Mouse (Mus musculus) left cerebral cortex, adult 2 months (tissue): ENCODE data around the gene Ccnl2. TPM values are rescaled to one million over a fixed set of nuclear protein-coding genes. Genes with fewer than 3 reads are reported as not detected.
"Not testable (repeated sequence)": the region's sequence is repeated elsewhere in the genome, so short reads cannot be mapped to it uniquely, and the experiment has no call there.

ENCODE experiments used
- DNase-seq, 2 experiments: peaks; one replicate each; pipeline ENCODE4 v3.0.0; 2021 to 2022; ENCODE audit warnings: low spot score in 2 of 2, mixed read lengths in 1 of 2; ENCODE audit errors: extremely low spot score in 1 of 2
- H3K27ac ChIP-seq: fragments of 200-600 bp; 2 replicates; pipeline ENCODE4 v1.8.1; 2022
- H3K4me3 ChIP-seq: fragments of 200-600 bp; 2 replicates; pipeline ENCODE4 v1.8.1; 2022
- CTCF ChIP-seq: fragments of 200-600 bp; IDR thresholded peaks from 2 replicates; pipeline ENCODE4 v1.8.1; 2022; ENCODE audit warnings: antibody characterized with exemption, mild to moderate bottlenecking, moderate library complexity
- intact Hi-C: fragments of 180-260 bp; cut with DNase I; formaldehyde crosslinking; loops from one replicate; pipeline ENCODE4 v1.15.1; 2025
- total RNA-seq, 2 experiments: library from RNA; stranded (reverse); gene quantifications; 2 replicates each; pipeline ENCODE4 v1.2.3; 2021

The Ccnl2 gene
- total RNA-seq, 2 experiments from 2014 or later, result 74.8 to 83.4 TPM

DNA sequence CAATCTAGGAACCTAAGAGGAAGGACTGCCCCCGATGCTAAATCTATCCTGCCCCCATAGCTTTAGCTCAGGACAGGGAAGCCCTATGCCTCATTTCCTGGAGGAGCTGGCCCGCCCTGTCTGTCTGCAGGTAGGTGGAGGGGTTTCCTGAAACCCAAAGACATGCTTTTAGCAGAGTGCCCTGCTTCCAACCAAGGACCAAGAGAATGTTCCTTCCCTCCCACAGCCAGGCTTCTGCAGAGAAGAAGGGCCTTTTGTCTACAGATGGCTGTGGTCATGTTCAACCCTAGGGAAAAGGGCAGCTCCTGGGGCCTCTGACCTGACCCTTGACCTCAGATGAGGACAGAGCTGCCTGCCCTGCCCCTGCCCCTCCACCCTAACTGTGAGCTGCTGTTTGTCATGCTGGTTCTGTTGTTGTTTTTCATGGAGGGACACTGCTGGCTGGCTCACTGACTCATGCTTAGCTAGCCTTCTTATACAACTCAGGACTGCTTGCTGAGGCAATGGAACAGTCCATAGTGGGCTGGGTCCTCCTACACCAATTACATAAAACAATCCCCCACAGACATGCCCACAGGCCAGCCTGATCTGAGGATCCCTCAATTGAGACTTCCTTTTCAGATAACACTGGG is 35.5 kb upstream of the Ccnl2 start:
- Histone ChIP-seq H3K4me3 (no peak overlapping the region), H3K27ac (peak overlapping the region; percentile 86)
- DNase-seq, result no peak
- intact Hi-C loops, result no loop called here
- no peak for TF ChIP-seq CTCF

DNA sequence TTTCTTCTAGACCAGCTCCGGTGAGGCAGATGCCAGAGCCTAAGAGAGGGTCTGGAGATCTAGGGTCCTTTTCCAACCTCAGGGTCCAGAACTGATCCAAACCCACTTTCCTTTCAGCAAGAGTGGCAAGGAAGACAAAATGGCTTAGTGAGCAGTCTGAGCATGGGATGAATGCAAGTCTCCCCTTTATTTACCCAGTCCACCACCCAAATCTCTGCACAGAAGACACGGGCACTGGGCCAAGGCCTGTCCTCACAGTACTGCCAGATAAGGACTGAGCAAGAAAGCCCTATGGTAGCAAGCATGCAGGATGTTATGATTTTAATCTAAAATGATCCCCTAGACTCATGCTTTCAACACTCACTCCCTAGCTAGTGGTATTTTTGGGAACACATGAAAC is 34.5 kb upstream of the Ccnl2 start:
- Histone ChIP-seq H3K4me3 (no peak overlapping the region), H3K27ac (peak overlapping the region; percentile 86)
- DNase-seq, result no peak
- intact Hi-C loops, result no loop called here
- TF ChIP-seq CTCF, result no peak

DNA sequence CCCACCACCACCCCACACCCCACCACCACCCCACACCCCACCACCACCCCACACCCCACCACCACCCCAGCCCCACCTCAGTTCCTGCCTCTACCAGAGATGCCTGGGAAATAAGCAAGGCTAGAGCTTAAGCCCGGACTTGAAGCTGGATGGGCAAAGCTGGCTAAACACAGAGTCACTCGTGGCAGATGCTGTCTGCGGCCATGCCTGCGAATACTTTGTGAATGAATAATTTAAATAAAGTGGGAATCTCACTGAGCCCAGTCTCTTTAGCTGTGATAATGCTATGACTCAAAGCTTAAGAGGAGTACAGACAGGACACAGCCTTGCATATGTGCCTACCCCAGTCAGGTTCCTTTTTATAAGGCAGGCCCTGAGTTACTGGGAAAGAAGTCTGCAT is 32.8 kb upstream of the Ccnl2 start:
- no peak for TF ChIP-seq CTCF
- intact Hi-C loops, result no loop called here
- Histone ChIP-seq H3K27ac (no peak overlapping the region), H3K4me3 (no peak overlapping the region)
- DNase-seq, result no peak

DNA sequence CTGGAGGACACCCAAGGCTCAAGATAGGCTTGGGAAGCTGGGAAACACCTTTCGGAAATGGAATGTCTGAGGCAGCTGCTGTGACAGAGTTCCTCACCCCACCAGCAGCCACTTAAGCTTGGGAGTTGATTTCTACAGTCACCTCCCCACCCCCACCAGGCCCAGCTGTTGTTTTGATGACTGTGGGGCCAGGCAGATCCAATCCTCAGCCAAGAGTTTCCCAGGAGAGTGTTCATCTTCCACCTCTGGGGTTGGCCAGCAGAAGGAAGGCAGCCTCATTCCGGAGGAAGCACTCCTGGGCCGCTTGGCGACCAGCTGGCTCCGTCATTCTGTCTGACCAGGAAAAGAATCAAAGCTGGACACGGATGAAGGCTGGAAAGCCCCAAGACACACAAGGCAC is 31.4 kb upstream of the Ccnl2 start:
- intact Hi-C loops, result loop anchor here (5.0 kb wide), 1 partner anchor 89 kb away; the partner anchor contains the start of gene Fndc10
- Histone ChIP-seq H3K27ac (peak overlapping the region; percentile 8; the same call in 1 of the 2 replicates), H3K4me3 (no peak overlapping the region)
- DNase-seq, result no peak
- TF ChIP-seq CTCF, result no peak

DNA sequence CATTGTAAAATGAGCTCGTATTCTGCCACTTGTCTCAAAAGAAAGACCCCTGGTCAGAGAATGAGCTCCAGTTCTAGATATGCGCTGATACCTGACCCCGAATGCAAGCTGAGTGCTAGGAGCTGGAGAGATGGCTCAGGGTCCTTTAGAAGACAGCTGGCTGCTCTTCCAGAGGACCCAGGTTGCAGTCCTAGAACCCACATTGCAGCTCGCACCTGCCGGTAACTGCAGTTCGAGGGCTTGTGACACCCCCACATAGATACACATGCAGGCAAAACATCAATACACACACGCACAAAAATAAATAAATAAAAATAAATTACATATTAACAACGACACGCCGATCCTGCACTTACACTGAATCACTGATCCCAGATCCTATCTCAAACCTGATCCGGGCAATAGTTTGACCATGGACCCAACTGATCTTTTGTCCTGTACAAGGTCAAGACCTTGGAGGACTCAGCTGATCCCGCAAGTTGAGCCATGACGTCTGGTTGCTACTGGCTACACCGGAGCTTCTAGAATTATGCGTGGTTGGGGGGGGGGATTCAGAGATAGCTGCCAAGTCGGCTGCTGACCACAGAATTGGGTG is 28.7 kb upstream of the Ccnl2 start:
- DNase-seq, result no peak
- Histone ChIP-seq H3K27ac (peak overlapping the region; percentile 94), H3K4me3 (peak overlapping the region; percentile 68)
- no peak for TF ChIP-seq CTCF
- intact Hi-C loops, result loop anchor here (5.0 kb wide), 1 partner anchor 91 kb away; the partner anchor contains the start of gene Fndc10

DNA sequence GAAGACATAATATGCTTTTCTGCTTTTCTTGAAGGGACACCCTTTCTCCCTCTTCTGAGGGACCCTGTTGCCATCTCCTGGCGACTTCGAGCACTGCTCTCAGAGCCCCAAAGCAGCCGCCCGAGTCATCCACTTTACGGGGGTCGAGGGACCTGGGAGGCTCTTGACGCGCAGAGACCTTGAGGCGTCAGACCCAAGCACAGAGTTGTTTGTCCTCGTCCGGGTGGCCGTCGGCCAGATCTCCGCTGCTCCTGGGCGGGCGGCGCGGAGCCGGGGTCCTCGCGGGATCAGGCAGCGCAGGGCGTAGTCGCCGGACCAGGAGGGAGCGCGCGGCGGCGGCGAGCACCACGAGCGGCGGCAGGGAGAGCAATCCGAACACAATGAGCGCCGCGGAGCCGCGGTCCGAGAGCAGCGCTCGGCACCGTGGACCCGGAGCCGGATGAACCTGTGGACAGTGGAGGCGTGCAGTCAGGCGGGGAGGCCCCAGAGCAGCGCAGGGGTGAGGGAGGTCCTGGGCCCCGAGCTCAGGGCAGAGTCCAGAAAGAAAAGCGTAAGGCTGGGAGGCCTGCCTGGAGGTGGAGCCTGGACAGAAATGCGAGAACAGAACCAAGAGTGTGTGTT is 28.1 kb upstream of the Ccnl2 start:
- peak; percentile 74 to 81 for DNase-seq
- TF ChIP-seq CTCF, result peak; percentile 78
- H3K27ac ChIP-seq, result peak overlapping the region; percentile 94
- H3K4me3 ChIP-seq, result peak overlapping the region; percentile 68
- intact Hi-C loops, result loop anchor here (5.0 kb wide), 1 partner anchor 92 kb away; the partner anchor contains the start of gene Fndc10

DNA sequence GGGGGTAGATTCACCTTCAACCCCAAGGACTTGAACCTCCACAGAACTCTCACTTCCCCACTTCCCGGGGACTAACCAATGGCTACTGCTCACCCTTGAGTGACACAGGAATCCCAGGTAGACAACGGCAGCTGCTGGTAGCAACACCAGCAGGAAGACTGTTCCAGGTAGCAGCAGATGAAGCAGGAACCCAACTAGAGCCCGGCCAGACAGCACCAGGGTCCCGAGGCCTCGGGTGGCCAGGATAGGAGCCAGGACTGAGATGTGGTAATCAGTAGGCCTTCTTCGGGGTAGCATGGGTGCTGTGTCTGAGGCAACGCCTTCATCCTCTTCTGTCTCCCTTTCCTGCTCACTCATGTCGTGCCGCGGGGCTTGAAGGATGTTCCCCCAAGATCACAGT is 27.0 kb upstream of the Ccnl2 start:
- Histone ChIP-seq H3K27ac (peak overlapping the region; percentile 85), H3K4me3 (peak overlapping the region; percentile 26)
- intact Hi-C loops, result no loop called here
- no peak for DNase-seq
- TF ChIP-seq CTCF, result no peak

DNA sequence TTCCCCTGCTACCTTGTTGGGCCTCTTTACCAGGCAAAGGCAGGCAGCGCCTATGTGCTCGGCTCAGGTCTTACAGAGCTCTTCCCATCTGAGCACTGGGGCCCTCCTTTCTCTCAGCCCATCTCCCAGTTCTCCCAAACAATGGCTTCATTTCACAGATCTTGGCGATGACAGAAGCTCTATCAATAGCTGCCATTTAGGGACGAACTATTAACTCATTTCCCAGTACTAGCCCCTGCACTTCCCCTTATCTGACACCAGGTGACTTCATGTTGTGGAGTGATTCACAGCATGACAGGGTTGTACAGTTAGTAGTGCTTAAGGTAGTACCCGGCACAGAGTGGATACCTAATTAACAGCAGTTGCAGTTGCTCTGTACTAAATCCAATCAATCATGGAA is 26.5 kb upstream of the Ccnl2 start, which contains the start of gene Tmem88b:
Gene Tmem88b (minus strand): TSS at position 56 of the 400 bp plus-strand sequence.
- Histone ChIP-seq H3K27ac (peak within 1 kb of the TSS; percentile 94), H3K4me3 (peak within 1 kb of the TSS; percentile 68)
- intact Hi-C loops, result no loop called here
- no peak for DNase-seq
- peak; percentile 16; the same call in 1 of the 2 replicates for TF ChIP-seq CTCF

DNA sequence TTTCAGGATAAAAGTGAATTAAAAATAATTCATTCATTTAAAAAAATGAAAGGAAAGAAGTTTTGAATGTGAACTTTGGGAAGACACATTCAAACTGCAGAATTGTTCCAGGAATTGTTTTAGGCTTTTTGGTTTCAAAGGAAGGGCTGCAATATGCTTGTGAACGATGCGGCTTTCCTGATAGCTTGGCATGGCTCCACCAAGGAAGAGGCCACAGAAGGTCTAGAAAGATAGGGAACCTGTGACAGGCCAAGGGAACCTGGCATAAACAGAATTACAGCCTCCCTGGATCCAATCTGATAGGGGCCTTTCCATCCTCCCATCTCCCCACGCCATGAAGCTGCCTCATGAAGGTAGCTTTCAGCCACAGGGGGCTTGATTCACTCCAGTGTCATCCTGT is 24.0 kb upstream of the Ccnl2 start:
- H3K27ac ChIP-seq, result no peak overlapping the region
- no peak for DNase-seq
- TF ChIP-seq CTCF, result no peak
- intact Hi-C loops, result no loop called here
- no peak overlapping the region for H3K4me3 ChIP-seq

DNA sequence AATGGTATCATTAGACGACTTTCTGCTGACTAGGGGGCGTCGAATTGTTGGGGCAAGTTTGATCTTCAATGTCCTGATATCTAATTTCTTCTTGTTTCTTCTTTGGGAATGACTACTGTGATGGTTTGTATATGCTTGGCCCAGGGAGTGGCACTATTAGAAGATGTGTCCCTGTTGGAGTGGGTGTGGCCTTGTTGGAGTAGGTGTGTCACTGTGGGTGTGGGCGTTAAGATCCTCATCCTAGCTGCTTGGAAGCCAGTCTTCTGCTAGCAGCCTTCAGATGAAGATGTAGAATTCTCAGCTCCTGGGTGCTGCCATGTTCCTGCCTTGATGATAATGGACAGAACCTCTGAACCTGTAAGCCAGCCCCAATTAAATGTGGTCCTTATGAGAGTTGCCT is 23.5 kb upstream of the Ccnl2 start:
- H3K27ac ChIP-seq, DNase-seq, H3K4me3 ChIP-seq, intact Hi-C loops: not testable (repeated sequence)

DNA sequence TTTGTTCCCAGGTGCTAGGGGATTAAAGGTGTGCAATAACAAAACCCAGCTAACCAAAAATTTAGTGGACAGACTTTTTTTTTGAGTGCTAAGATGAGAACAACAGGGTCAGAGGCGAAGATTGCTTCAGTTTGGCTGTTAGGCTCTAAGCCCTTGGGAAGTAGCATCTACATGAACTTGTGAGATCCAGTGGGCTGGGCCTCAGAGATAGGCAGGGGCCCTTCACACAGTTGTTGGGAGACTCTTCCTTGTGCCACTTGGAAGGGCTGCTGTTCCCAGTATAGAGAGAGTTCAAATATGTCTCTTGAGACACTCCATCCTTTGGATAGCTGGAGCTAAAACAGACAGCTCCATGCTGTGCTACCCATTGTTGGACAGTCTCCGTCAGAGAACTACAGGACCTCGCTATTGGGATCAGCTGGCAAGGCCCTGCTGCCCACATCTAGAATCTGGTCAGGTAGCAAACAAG is 22.2 kb upstream of the Ccnl2 start, which contains the start of gene Ankrd65:
Gene Ankrd65 (plus strand): TSS at position 419 of the 469 bp plus-strand sequence.
- no peak within 1 kb of the TSS for H3K27ac ChIP-seq
- no peak within 1 kb of the TSS for H3K4me3 ChIP-seq
- no peak for DNase-seq
- intact Hi-C loops, result no loop called here
- no peak for TF ChIP-seq CTCF

DNA sequence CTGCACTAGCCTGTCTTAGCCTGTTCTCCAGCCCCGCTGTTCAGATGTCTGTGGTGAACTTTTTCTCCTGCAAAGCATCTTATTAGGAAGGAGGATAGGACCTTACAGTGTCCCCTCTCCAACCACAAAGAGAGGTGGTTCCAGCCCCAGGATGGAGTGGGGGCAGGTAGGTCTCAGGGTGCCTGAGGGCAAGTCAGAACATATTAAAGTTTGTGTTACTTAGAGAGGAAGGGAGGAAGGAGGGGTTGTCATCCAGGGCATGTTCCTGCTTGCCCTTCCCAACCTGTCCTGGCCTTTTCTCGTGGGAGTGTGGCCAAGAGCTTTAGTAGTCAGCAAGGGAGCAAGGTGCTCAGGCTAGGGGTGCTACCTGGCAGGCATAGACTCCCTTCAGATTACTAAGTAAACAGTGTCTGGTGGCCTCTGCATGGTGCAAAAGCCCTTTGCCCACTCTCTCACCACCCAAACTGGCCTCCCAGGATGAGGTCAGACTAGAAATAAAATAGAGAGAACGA is 21.6 kb upstream of the Ccnl2 start:
- no peak for DNase-seq
- intact Hi-C loops, result no loop called here
- TF ChIP-seq CTCF, result no peak
- no peak overlapping the region for H3K4me3 ChIP-seq
- H3K27ac ChIP-seq, result no peak overlapping the region
